Mouse (Mus musculus) small intestine, adult 2 months (tissue): ENCODE measurements at regions not wholly inside any gene's neighbourhood (a gene's known extent, or its start where the extent isn't known, plus 50 kb on each side); places are given as distances from the start of the nearest gene placed in this dataset.

ENCODE experiments used
- CTCF ChIP-seq: fragments of 200-500 bp; IDR thresholded peaks from 2 replicates; pipeline ENCODE4 v1.5.1; 2012; ENCODE audit warnings: low read depth, mild to moderate bottlenecking, control low read depth, inconsistent platforms, low read length, moderate library complexity, mixed read lengths; ENCODE audit not compliant: insufficient replicate concordance, insufficient read length; ENCODE audit errors: extremely low read depth
- POLR2A ChIP-seq: fragments of 200-500 bp; IDR thresholded peaks from 2 replicates; pipeline ENCODE4 v1.6.1; 2012; ENCODE audit warnings: low read depth, mild to moderate bottlenecking, control low read depth, inconsistent platforms, low read length, moderate library complexity

DNA sequence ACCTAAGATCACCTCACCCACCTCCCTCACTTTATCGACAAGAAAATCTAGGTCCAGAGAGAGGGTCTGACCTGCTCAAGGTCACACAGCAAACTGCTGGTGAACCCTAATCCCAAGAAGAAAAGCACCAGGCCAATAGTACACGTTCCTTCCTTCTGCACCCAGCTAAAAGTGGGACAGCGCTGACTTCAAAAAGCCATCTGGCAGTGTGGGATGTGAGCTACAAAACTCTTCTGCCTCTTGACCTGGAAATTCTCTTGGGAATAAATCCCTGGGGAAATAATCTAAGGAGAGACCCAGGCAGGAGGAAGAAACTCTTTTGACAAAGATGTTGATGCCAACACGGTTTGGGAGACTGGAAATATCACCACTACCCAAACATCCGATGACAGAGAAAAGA is 175.4 kb downstream of the Cct6b start:
- TF ChIP-seq CTCF (no peak), POLR2A (no peak)
